Mouse (Mus musculus) small intestine, adult 2 months (tissue): ENCODE results near the gene Wnt3.

Source experiments
- CTCF ChIP-seq: fragments of 200-500 bp; IDR thresholded peaks from 2 replicates; pipeline ENCODE4 v1.5.1; 2012; ENCODE audit warnings: low read depth, mild to moderate bottlenecking, control low read depth, inconsistent platforms, low read length, moderate library complexity, mixed read lengths; ENCODE audit not compliant: insufficient replicate concordance, insufficient read length; ENCODE audit errors: extremely low read depth
- POLR2A ChIP-seq: fragments of 200-500 bp; IDR thresholded peaks from 2 replicates; pipeline ENCODE4 v1.6.1; 2012; ENCODE audit warnings: low read depth, mild to moderate bottlenecking, control low read depth, inconsistent platforms, low read length, moderate library complexity

DNA sequence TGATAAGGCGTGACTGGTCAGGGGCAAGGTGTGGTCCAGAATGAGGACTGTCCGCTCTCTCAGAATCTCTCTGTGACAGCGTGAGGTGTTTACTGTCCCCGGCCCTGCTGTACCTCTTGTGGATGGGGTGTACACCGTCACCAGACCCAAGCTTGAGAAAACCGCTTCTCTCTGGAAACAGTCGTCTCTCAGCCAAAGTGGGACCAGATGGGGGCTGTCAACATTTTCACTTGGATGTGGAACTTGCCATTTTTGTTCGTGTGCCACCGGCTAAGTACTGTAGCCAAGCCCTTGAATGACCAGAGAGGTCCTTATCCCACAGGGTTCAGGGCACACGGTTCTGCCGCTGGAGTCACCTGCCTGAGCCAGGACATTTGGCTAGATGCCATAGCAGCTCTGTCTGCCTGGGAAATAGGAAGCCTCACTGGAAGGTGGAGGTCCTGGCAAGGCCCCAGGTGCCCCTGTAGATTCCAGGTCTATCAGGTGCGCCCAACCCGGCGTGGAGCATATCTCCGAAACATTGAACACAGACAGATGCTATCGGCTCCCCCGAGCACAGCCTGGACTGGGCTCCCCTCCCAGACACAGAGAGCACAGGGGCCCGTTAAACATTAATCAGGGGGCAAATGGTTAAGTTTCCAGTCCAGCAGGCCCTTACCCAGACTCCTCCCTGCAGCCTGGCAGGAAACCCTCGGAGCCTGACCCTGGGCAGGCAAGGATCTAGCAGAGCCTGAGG lies 38.7 kb upstream of the Wnt3 start:
- TF ChIP-seq POLR2A (no peak), CTCF (no peak)
